ENCODE assay signal across 22 mouse cellular contexts in the genomic region with DNA sequence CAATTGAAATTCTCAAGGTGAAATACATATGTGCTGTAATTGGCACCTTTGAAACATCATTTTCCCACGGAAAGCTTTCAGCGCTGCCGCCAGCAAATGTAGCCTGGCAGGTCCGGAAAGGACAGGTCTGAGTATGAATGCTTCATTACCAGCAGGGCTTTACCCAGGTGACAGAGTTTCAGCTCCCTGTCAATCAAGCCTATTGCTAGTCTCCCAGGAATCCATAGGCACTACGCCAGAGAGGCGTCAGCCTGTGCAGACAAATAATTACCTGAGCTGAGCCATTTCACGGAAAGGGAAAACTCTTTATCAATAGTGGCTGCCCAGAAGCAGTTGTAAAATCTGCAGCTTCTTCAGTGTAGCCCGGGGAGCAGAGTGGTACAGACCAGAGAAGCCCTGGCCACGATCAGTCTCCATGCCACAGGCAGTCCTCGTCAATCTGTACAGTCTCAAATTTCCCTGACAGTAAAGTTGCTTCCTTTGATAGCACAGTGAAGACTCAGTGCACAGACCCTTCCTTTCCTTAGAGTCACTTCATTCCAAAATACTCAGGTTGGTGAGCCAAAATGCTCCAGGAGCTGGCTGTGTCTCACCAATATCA.
DNase-seq lines count a peak whose midpoint lies in the region; ATAC-seq lines count a peak whose summit lies in the region.
"Had no signal": no experiment of that assay in that cellular context is flagged by ENCODE, and none has a peak within 500 bp of the region (broad histone marks: within the 10 kb centered on the region; RNA-seq: fewer than 3 reads in every experiment).

No protein-coding gene starts in this region.

- peak; percentile 49; the same call in 1 of the 2 replicates for ATAC-seq in hindbrain, embryonic 13.5 days (ENCODE audit: low FRiP score)
- ATAC-seq in hindbrain, embryonic 11.5 days (ENCODE audit: low FRiP score), result no peak
- ATAC-seq in midbrain, embryonic 16.5 days, result peak; percentile 74
- ATAC-seq: liver, postnatal 0 days had no signal

- H3K4me3 ChIP-seq in hindbrain, embryonic 13.5 days, result no peak overlapping the region
- no peak overlapping the region for H3K4me3 ChIP-seq in hindbrain, embryonic 11.5 days (ENCODE audit: low read depth, low read length)
- H3K4me3 ChIP-seq in midbrain, embryonic 16.5 days (ENCODE audit: low read depth, low read length), result no peak overlapping the region
- H3K4me3 ChIP-seq: layer of hippocampus, adult 2 months; left cerebral cortex, adult 2 months; limb, embryonic 10.5 days; neural tube, embryonic 12.5 days had no signal

- peak overlapping the region; percentile 30 for H3K27ac ChIP-seq in hindbrain, embryonic 13.5 days
- H3K27ac ChIP-seq in hindbrain, embryonic 11.5 days (ENCODE audit: low read depth, low read length), result no peak overlapping the region
- no peak overlapping the region for H3K27ac ChIP-seq in midbrain, embryonic 16.5 days (ENCODE audit: low read length)
- H3K27ac ChIP-seq: kidney, postnatal 0 days; layer of hippocampus, adult 2 months; left cerebral cortex, adult 2 months; limb, embryonic 10.5 days; neural tube, embryonic 12.5 days had no signal

- H3K4me2 ChIP-seq in hindbrain, embryonic 13.5 days, result no peak overlapping the region
- H3K4me2 ChIP-seq in hindbrain, embryonic 11.5 days (replicated peaks; ENCODE audit: low read depth, low read length), result no peak overlapping the region
- H3K4me2 ChIP-seq in midbrain, embryonic 16.5 days (ENCODE audit: low read length), result 0 out of 2 replicates have a peak overlapping the region, but pooled peaks have one; percentile 2
- H3K4me2 ChIP-seq: heart, embryonic 11.5 days; neural tube, embryonic 12.5 days had no signal

- no peaks in the 10 kb centered on the region for H3K9me3 ChIP-seq in hindbrain, embryonic 13.5 days
- no peaks in the 10 kb centered on the region for H3K9me3 ChIP-seq in hindbrain, embryonic 11.5 days (ENCODE audit: control insufficient read depth, low read length)
- no peaks in the 10 kb centered on the region for H3K9me3 ChIP-seq in midbrain, embryonic 16.5 days (replicated peaks; ENCODE audit: control insufficient read depth, low read length, poor library complexity, severe bottlenecking)
- H3K9me3 ChIP-seq: limb, embryonic 10.5 days; neural tube, embryonic 12.5 days had no signal

- H3K36me3 ChIP-seq in hindbrain, embryonic 13.5 days, result no peaks in the 10 kb centered on the region
- H3K36me3 ChIP-seq in hindbrain, embryonic 11.5 days (ENCODE audit: control insufficient read depth, insufficient read depth, low read length), result no peaks in the 10 kb centered on the region
- H3K36me3 ChIP-seq in midbrain, embryonic 16.5 days (ENCODE audit: control insufficient read depth, insufficient read depth, low read length), result no peaks in the 10 kb centered on the region
- H3K36me3 ChIP-seq: G1E; limb, embryonic 10.5 days; neural tube, embryonic 12.5 days had no signal

- DNase-seq in cerebellum, postnatal 14 days, result peak; percentile 15 to 22
- no peak for DNase-seq in cerebellum, adult 18-20 months
- DNase-seq in hindbrain, embryonic 11.5 days (ENCODE audit: low spot score), result no peak
- peak; percentile 11 for DNase-seq in fat pad, adult 2 months (ENCODE audit: extremely low read depth, low read depth, low spot score)
- DNase-seq in left cerebral cortex, adult 11 months (ENCODE audit: low spot score), result no peak
- no peak for DNase-seq in left cerebral cortex, postnatal 25 days (ENCODE audit: low spot score in 2 of 2)
- DNase-seq: cerebellum, postnatal 36 days; heart, postnatal 10 days; kidney, adult 18-20 months; liver, postnatal 0 days; lung, postnatal 10 days; right cerebral cortex, postnatal 4 days; thymus, adult 2 months had no signal

- intact Hi-C loops in left cerebral cortex, postnatal 25 days (cut with DNase I), result no loop called here

- no peak overlapping the region; the same call in 1 of the 2 replicates for H3K9ac ChIP-seq in hindbrain, embryonic 13.5 days
- no peak overlapping the region for H3K9ac ChIP-seq in hindbrain, embryonic 11.5 days (ENCODE audit: low read depth, low read length)
- H3K9ac ChIP-seq in midbrain, embryonic 16.5 days (ENCODE audit: low read depth, low read length), result no peak overlapping the region
- H3K9ac ChIP-seq: liver, postnatal 0 days; neural tube, embryonic 12.5 days had no signal

- no peaks in the 10 kb centered on the region for H3K27me3 ChIP-seq in hindbrain, embryonic 13.5 days
- H3K27me3 ChIP-seq in hindbrain, embryonic 11.5 days (ENCODE audit: control insufficient read depth, insufficient read depth, low read length), result no peaks in the 10 kb centered on the region
- H3K27me3 ChIP-seq in midbrain, embryonic 16.5 days (ENCODE audit: control insufficient read depth, insufficient read depth, low read depth, low read length), result no peaks in the 10 kb centered on the region
- H3K27me3 ChIP-seq: neural tube, embryonic 12.5 days had no signal

- H3K4me1 ChIP-seq in hindbrain, embryonic 13.5 days (replicated peaks), result peaks cover 31% of the 10 kb centered on the region
- peaks cover 2% of the 10 kb centered on the region; the same call in 1 of the 2 replicates for H3K4me1 ChIP-seq in hindbrain, embryonic 11.5 days (replicated peaks; ENCODE audit: control insufficient read depth, insufficient read depth, low read length)
- H3K4me1 ChIP-seq in midbrain, embryonic 16.5 days (ENCODE audit: control insufficient read depth, insufficient read depth, low read length), result peaks cover 11% of the 10 kb centered on the region
- H3K4me1 ChIP-seq: limb, embryonic 10.5 days had no signal

- 52% methylated on average over 10 of the region's 10 CpGs for WGBS in hindbrain, embryonic 13.5 days
- 66% methylated on average over 10 of the region's 10 CpGs for WGBS in hindbrain, embryonic 11.5 days
- WGBS in midbrain, embryonic 16.5 days, result 37% methylated on average over 10 of the region's 10 CpGs

Comparison
In these comparisons a context has a peak if more than half of its experiments do, and no peak if none do; other contexts are left out.
1. DNase-seq: peak in cerebellum, postnatal 14 days (2 of 2) and fat pad, adult 2 months (single experiment); none in cerebellum, adult 18-20 months (0 of 2), hindbrain, embryonic 11.5 days (single experiment), left cerebral cortex, adult 11 months (single experiment) and left cerebral cortex, postnatal 25 days (0 of 2).